Mouse (Mus musculus): ENCODE results near the gene Calhm6. TPM values are rescaled to one million over a fixed set of nuclear protein-coding genes. Genes with fewer than 3 reads are reported as not detected.

The Calhm6 gene
- 1.1 and 2.1 TPM in 2 replicates for polyA plus RNA-seq (2015; fragmentation: Nextera tagmentation; extraction: Ambion mirVana)

DNA sequence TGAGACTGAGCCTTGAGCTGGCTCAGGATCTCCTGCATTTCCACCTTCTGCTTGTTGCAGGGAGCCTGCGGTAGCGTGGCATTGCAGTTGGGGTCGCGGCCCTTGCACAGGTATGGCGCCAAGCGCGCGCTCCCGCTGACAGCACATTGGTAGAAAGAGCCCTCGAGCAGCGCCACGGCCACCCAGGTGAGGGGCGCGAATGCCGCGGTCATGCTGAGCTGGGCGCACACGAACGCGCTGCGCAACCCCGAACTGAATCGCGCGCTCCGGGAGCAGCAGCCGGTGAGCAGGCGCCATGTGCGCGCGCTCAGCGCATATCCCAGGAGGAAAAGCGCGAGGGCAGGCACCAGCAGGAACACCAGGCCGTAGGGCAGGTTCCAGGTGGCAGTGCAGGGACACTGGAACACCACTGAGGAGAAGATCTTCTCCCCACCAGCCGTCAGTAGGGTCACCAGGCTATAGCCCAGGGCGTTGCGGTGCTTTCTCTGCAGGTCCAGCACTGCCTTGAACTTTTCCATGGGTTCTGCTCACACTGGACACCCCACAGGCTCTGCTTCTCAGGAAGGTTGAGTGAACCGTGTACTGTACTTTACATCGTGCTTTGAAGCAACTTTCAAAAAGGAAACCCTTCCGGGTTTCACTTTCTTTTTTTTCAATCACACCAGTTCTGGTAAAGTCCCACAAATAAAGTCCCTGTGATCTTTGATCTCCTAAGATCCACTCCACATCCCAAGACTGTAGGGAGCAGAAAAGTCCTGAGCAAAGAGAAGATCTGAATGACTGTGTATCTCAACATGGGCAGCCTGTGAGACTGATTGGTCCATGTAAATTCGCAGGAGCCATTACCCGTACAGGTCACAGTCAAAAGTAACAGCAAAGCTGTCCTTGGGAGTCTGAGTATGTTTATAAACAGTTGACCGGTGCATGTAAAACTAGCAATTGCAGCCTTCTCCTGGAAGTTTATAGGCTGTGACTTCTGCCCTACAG lies at the start of gene Calhm6:
Gene Calhm6, minus strand, starts transcription at position 593 of the 987 bp plus-strand sequence.
- no peaks in the 10 kb centered on the region for H3K9me3 ChIP-seq (replicated peaks)
- H3K36me3 ChIP-seq: no peaks in the 10 kb centered on the region
- peak within 1 kb of the TSS; percentile 52 for H3K4me3 ChIP-seq (replicated peaks)
- H3K27me3 ChIP-seq (replicated peaks): no peaks in the 10 kb centered on the region
- ATAC-seq (ENCODE audit: low FRiP score): peak; percentile 91
- 14% methylated on average over 44 of the region's 44 CpGs for WGBS
- H3K9ac ChIP-seq (replicated peaks): peak within 1 kb of the TSS; percentile 54
- peaks cover 9% of the 10 kb centered on the region; the same call in 1 of the 2 replicates for H3K4me1 ChIP-seq
- no peak within 1 kb of the TSS for H3K27ac ChIP-seq (replicated peaks)
- H3K4me2 ChIP-seq: peak within 1 kb of the TSS; percentile 80

DNA sequence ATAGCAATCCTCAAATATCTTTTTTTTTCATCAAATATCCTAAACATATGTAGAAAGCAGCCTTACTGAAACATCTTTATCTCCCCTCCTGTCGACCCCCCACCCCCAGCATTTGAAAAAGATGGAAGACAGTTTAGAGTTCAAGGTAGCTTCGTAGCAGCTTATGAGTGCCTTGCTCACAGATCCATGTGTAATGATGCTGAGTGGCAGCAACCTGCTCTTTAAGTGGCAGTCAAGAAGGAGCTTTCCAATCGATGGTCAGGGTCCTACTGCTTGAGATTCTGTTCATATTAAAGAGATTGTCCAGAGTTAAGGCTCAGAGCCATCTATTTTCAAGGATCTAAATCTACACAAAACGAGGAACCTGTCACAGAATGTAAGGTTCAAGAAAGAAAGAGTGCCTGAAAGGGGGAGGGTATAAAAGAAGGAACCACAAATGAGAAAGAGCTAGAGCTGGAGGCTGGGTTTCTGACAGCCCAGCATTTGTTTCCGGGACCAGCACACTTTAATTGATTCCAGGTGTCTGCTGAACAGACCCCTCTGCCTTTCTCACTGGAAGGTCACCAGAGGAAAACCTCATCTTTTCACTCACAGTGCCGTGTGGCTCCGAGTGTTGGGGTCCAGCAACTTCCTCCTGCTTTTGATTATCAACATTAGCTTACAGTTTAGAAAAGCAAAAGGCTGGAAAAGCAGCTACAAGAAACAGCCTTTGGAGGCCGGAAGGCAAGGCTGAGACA lies 48.3 kb upstream of the Calhm6 start:
- H3K27me3 ChIP-seq (replicated peaks): no peaks in the 10 kb centered on the region
- ATAC-seq (ENCODE audit: low FRiP score): no peak
- H3K9me3 ChIP-seq (replicated peaks): no peaks in the 10 kb centered on the region
- no peaks in the 10 kb centered on the region for H3K4me1 ChIP-seq
- H3K4me2 ChIP-seq: no peak overlapping the region
- no peak overlapping the region for H3K27ac ChIP-seq (replicated peaks)
- 62% methylated on average over 8 of the region's 8 CpGs for WGBS
- H3K4me3 ChIP-seq (replicated peaks): no peak overlapping the region
- no peak overlapping the region for H3K9ac ChIP-seq (replicated peaks)
- no peaks in the 10 kb centered on the region for H3K36me3 ChIP-seq

- no peak overlapping the region for H3K4me3 ChIP-seq (replicated peaks)
Measured at GRCm38 (mm10) chr10:34172663-34173282, 45.0 kb upstream of the Calhm6 start.

GRCm38 (mm10) chr10:34171660-34172059 lies 43.9 kb upstream of the Calhm6 start:
- Histone ChIP-seq H3K27me3 (replicated peaks) (no peaks in the 10 kb centered on the region), H3K4me2 (no peak overlapping the region), H3K27ac (replicated peaks) (no peak overlapping the region), H3K9me3 (replicated peaks) (no peaks in the 10 kb centered on the region), H3K4me3 (replicated peaks) (no peak overlapping the region), H3K9ac (replicated peaks) (no peak overlapping the region), H3K4me1 (no peaks in the 10 kb centered on the region), H3K36me3 (no peaks in the 10 kb centered on the region)
- ATAC-seq (ENCODE audit: low FRiP score): no peak
- 92% methylated on average over 4 of the region's 4 CpGs for WGBS

More at GRCm38 (mm10) chr10:34172663-34173282, 45.0 kb upstream of the Calhm6 start:
- Histone ChIP-seq H3K27me3 (replicated peaks) (no peaks in the 10 kb centered on the region), H3K36me3 (no peaks in the 10 kb centered on the region), H3K9ac (replicated peaks) (no peak overlapping the region), H3K4me1 (no peaks in the 10 kb centered on the region), H3K27ac (replicated peaks) (no peak overlapping the region), H3K9me3 (replicated peaks) (no peaks in the 10 kb centered on the region), H3K4me2 (no peak overlapping the region)
- no peak for ATAC-seq (ENCODE audit: low FRiP score)
- WGBS: 85% methylated on average over 4 of the region's 4 CpGs

DNA sequence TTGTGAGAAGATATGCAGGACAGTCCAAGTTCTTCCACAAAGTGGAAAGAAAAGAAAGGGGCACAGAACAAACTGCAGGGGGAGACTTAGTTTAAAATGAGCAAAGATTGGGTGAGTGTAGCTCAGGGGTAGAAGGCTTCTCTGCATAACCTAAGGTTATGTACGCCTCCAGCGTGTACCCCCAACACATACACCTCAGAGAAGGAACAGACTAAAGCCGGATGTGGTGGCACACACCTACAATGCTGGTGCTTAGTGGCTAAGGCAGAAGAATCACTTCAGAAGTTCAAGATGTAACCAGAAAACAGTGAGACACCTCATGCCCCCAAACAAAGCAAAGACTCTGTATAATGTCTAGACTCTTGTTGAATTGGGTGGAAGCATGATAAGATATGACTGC lies 43.4 kb upstream of the Calhm6 start:
- H3K4me2 ChIP-seq: no peak overlapping the region
- no peak for ATAC-seq (ENCODE audit: low FRiP score)
- H3K27ac ChIP-seq (replicated peaks): no peak overlapping the region
- no peaks in the 10 kb centered on the region for H3K9me3 ChIP-seq (replicated peaks)
- H3K4me1 ChIP-seq: no peaks in the 10 kb centered on the region
- H3K9ac ChIP-seq (replicated peaks): no peak overlapping the region
- no peaks in the 10 kb centered on the region for H3K27me3 ChIP-seq (replicated peaks)
- 94% methylated on average over 3 of the region's 3 CpGs for WGBS
- no peaks in the 10 kb centered on the region for H3K36me3 ChIP-seq
- H3K4me3 ChIP-seq (replicated peaks): no peak overlapping the region

- no peak for ATAC-seq (ENCODE audit: low FRiP score)
Measured at GRCm38 (mm10) chr10:34166971-34167370, 39.2 kb upstream of the Calhm6 start.

GRCm38 (mm10) chr10:34155796-34156554 lies 28.2 kb upstream of the Calhm6 start:
- WGBS: 73% methylated on average over 12 of the region's 12 CpGs
- no peak for ATAC-seq (ENCODE audit: low FRiP score)
- Histone ChIP-seq H3K9me3 (replicated peaks) (no peaks in the 10 kb centered on the region), H3K4me3 (replicated peaks) (no peak overlapping the region), H3K4me2 (no peak overlapping the region), H3K4me1 (no peaks in the 10 kb centered on the region), H3K9ac (replicated peaks) (no peak overlapping the region), H3K36me3 (0 out of 2 replicates have a peak, but pooled peaks cover 2% of the 10 kb centered on the region), H3K27me3 (replicated peaks) (no peaks in the 10 kb centered on the region), H3K27ac (replicated peaks) (no peak overlapping the region)

More at GRCm38 (mm10) chr10:34166971-34167370, 39.2 kb upstream of the Calhm6 start:
- H3K4me2 ChIP-seq: no peak overlapping the region
- no peak overlapping the region for H3K4me3 ChIP-seq (replicated peaks)
- H3K36me3 ChIP-seq: no peaks in the 10 kb centered on the region
- no peaks in the 10 kb centered on the region for H3K4me1 ChIP-seq
- WGBS: 91% methylated on average over 2 of the region's 2 CpGs
- no peaks in the 10 kb centered on the region for H3K9me3 ChIP-seq (replicated peaks)
- no peak overlapping the region for H3K9ac ChIP-seq (replicated peaks)
- H3K27ac ChIP-seq (replicated peaks): no peak overlapping the region
- H3K27me3 ChIP-seq (replicated peaks): no peaks in the 10 kb centered on the region

DNA sequence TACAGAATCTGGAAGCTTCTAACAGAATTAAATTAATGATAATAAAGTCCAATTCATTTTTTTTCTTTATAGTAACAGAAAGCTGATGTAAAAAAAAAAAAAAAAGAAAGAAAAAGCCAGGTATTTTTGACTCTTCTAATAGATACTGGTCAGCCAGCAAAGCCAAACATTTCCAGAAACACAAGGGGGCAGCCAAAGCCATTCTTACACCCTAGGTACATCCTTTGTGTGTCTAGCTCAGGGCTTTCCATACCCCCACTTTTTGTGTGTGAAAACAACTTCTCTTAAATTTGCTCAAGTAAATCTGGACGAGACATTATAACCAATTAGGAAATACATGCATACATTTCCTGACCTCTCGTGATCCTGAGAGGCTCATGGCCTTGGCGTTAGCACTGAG lies 24.0 kb upstream of the Calhm6 start:
- H3K4me2 ChIP-seq: no peak overlapping the region
- no peaks in the 10 kb centered on the region for H3K4me1 ChIP-seq
- no peaks in the 10 kb centered on the region for H3K27me3 ChIP-seq (replicated peaks)
- no peak overlapping the region for H3K27ac ChIP-seq (replicated peaks)
- H3K9ac ChIP-seq (replicated peaks): no peak overlapping the region
- WGBS: 94% methylated on average over 3 of the region's 3 CpGs
- no peak overlapping the region for H3K4me3 ChIP-seq (replicated peaks)
- no peak for ATAC-seq (ENCODE audit: low FRiP score)
- no peaks in the 10 kb centered on the region for H3K36me3 ChIP-seq
- no peaks in the 10 kb centered on the region for H3K9me3 ChIP-seq (replicated peaks)

- H3K9me3 ChIP-seq (replicated peaks): no peaks in the 10 kb centered on the region
- no peak overlapping the region for H3K4me3 ChIP-seq (replicated peaks)
- H3K36me3 ChIP-seq: no peaks in the 10 kb centered on the region
- H3K9ac ChIP-seq (replicated peaks): no peak overlapping the region
- ATAC-seq (ENCODE audit: low FRiP score): no peak
- no peak overlapping the region for H3K4me2 ChIP-seq
- H3K27ac ChIP-seq (replicated peaks): no peak overlapping the region
- WGBS: 39% methylated on average over 6 of the region's 6 CpGs
- no peaks in the 10 kb centered on the region for H3K27me3 ChIP-seq (replicated peaks)
- no peaks in the 10 kb centered on the region for H3K4me1 ChIP-seq
Measured at GRCm38 (mm10) chr10:34150454-34150853, 22.7 kb upstream of the Calhm6 start.

GRCm38 (mm10) chr10:34149772-34150171 lies 22.0 kb upstream of the Calhm6 start:
- no peaks in the 10 kb centered on the region for H3K36me3 ChIP-seq
- 75% methylated on average over 3 of the region's 3 CpGs for WGBS
- H3K4me2 ChIP-seq: no peak overlapping the region
- no peaks in the 10 kb centered on the region for H3K27me3 ChIP-seq (replicated peaks)
- H3K4me1 ChIP-seq: no peaks in the 10 kb centered on the region
- no peak overlapping the region for H3K4me3 ChIP-seq (replicated peaks)
- ATAC-seq (ENCODE audit: low FRiP score): no peak
- no peak overlapping the region for H3K27ac ChIP-seq (replicated peaks)
- H3K9me3 ChIP-seq (replicated peaks): no peaks in the 10 kb centered on the region
- no peak overlapping the region for H3K9ac ChIP-seq (replicated peaks)

- no peak for ATAC-seq (ENCODE audit: low FRiP score)
- Histone ChIP-seq H3K4me3 (replicated peaks) (no peak overlapping the region), H3K36me3 (no peaks in the 10 kb centered on the region), H3K4me2 (no peak overlapping the region), H3K27me3 (replicated peaks) (no peaks in the 10 kb centered on the region), H3K9ac (replicated peaks) (no peak overlapping the region), H3K4me1 (no peaks in the 10 kb centered on the region), H3K9me3 (replicated peaks) (no peaks in the 10 kb centered on the region), H3K27ac (replicated peaks) (no peak overlapping the region)
- 88% methylated on average over 2 of the region's 2 CpGs for WGBS
Measured at GRCm38 (mm10) chr10:34141693-34142092, 13.9 kb upstream of the Calhm6 start.
